Mouse (Mus musculus) kidney, adult 2 months (tissue): Measurements from ENCODE around the gene Hoxa5.

Source experiments
- CTCF ChIP-seq: fragments of 200-500 bp; conservative IDR thresholded peaks from 2 replicates; pipeline ENCODE4 v1.5.1; 2011; ENCODE audit warnings: low read depth, mild to moderate bottlenecking, control low read depth, low read length, moderate library complexity, mixed read lengths; ENCODE audit not compliant: insufficient read depth, insufficient read length
- POLR2A ChIP-seq: fragments of 200-500 bp; IDR thresholded peaks from one replicate; pipeline ENCODE4 v1.6.1; 2011; ENCODE audit warnings: low read depth, low read length, control low read depth

GRCm38 (mm10) chr6:52208868-52209684 lies 4.7 kb upstream of the Hoxa5 start:
- TF ChIP-seq CTCF (no peak), POLR2A (no peak)
